8 mouse cellular contexts compared by ENCODE assay signal in the genomic region with DNA sequence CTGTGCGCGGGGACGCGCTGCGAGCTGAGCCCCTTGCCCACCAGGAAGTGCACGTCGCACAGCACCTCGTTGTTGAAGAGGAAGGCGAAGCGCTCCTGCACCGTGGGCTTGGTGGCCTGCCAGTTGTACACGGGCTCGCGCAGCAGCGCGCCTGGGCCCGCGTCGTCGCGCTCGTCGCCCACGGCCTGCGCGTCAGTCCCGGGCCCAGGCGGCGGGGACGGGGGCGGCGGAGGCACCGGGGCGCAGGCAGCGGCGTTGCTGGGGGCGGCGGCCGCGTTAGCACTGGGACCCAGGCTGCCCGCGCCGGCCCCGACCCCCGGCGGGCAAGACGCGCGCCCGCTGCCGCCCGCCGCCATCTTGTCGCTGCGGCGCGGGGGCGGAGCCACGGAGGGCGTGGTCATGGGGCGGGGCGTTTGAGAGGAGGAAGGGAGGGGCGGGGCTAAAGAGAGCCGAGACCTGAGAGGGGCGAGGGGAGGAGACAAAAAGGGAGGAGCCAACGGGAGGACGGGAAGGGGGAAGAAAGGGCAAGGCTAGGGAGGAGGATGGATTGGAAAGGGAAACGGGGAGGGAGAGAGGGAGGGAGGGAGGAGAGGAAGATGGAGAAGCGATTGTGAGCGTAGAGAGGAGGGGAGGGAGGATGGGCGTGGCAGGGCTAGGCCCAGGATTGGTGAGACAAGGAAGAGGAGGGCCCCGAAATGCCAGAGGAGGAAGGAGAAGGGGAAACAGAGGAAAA. TPM values are rescaled to one million over a fixed set of nuclear protein-coding genes. Genes with fewer than 3 reads are reported as not detected.
DNase-seq lines count a peak whose midpoint lies in the region; ATAC-seq and TF ChIP-seq lines count a peak whose summit lies in the region.

No protein-coding gene starts in this region.

- no peak; the same call in 1 of the 2 replicates for TF ChIP-seq POLR2A in lung, adult 2 months (IDR thresholded peaks at IDR 0.05; ENCODE audit: borderline replicate concordance, extremely low read depth, low read depth, low read length)

- no peak for TF ChIP-seq CTCF in lung, adult 2 months (IDR thresholded peaks at IDR 0.05; ENCODE audit: insufficient read depth, low read length)

- H3K4me2 ChIP-seq in forebrain, embryonic 14.5 days (ENCODE audit: low read length), result peak overlapping the region; percentile 92

- peak overlapping the region; percentile 90 for H3K4me3 ChIP-seq in forebrain, embryonic 14.5 days (ENCODE audit: low read depth, low read length)
- peak overlapping the region; percentile 95 for H3K4me3 ChIP-seq in lung, adult 2 months (replicated peaks; ENCODE audit: extremely low read depth, low read depth, low read length)

- intact Hi-C loops in heart, postnatal 25 days (cut with DNase I), result no loop called here

- H3K9me3 ChIP-seq in forebrain, embryonic 14.5 days (replicated peaks; ENCODE audit: control insufficient read depth, low read length), result no peaks in the 10 kb centered on the region

- peak; percentile 87 for ATAC-seq in forebrain, embryonic 14.5 days
- ATAC-seq in neutrophil, adult 5-6 weeks (ENCODE audit: extremely low read depth, insufficient number of reproducible peaks, low FRiP score, poor library complexity, severe bottlenecking), result peak; percentile 71

- no peaks in the 10 kb centered on the region for H3K27me3 ChIP-seq in forebrain, embryonic 14.5 days (replicated peaks; ENCODE audit: control insufficient read depth, insufficient read depth, low read length)

- H3K36me3 ChIP-seq in forebrain, embryonic 14.5 days (ENCODE audit: control insufficient read depth, insufficient read depth, low read length), result peaks cover 3% of the 10 kb centered on the region; the same call in 1 of the 2 replicates

- peak; percentile 99 for DNase-seq in ES-CJ7 (ENCODE audit: low read depth, low spot score)
- peak; percentile 95 for DNase-seq in cerebellum, adult 11 months
- DNase-seq in forebrain, embryonic 14.5 days (ENCODE audit: low spot score), result peak; percentile 99
- DNase-seq in heart, postnatal 25 days (ENCODE audit: low spot score), result peak; percentile 91
- DNase-seq in layer of hippocampus, adult 18-20 months (ENCODE audit: low spot score in 2 of 2), result peak; percentile 91 to 96
- peak; percentile 92 for DNase-seq in lung, adult 2 months
- DNase-seq in thymus, adult 18-20 months, result peak; percentile 88 to 90

- H3K27ac ChIP-seq in forebrain, embryonic 14.5 days (ENCODE audit: low read depth, low read length), result peak overlapping the region; percentile 93

- H3K9ac ChIP-seq in forebrain, embryonic 14.5 days (ENCODE audit: low read length), result peak overlapping the region; percentile 96

- under 1% methylated on average over 71 of the region's 72 CpGs for WGBS in forebrain, embryonic 14.5 days
- WGBS in lung, adult 2 months, result under 1% methylated on average over 65 of the region's 72 CpGs

- peaks cover 8% of the 10 kb centered on the region for H3K4me1 ChIP-seq in forebrain, embryonic 14.5 days (ENCODE audit: control insufficient read depth, insufficient read depth, low read length)
- H3K4me1 ChIP-seq in lung, adult 2 months (ENCODE audit: control insufficient read depth, insufficient read depth, low read length), result peaks cover 11% of the 10 kb centered on the region

RNA-seq across cellular contexts. Expression of a gene that starts 0.6 kb away (rescaled TPM):
- 42.6 and 52.2 TPM in 2 replicates for polyA plus RNA-seq in forebrain, embryonic 14.5 days (2014; fragmentation: Nextera tagmentation; extraction: Ambion mirVana)
- 10 to 100 TPM; 41.5 to 45.8 TPM for total RNA-seq in heart, postnatal 25 days (2021)
- 100 to 1,000 TPM; 110 to 114 TPM for total RNA-seq in layer of hippocampus, adult 18-20 months (2021)
- 87.0 and 91.3 TPM in 2 replicates for polyA plus RNA-seq in lung, adult 2 months (2012; rRNA removed)
- total RNA-seq in neutrophil, adult 5-6 weeks (2017), result 21.4 and 22.8 TPM in 2 replicates

RNA-seq across cellular contexts. Expression of a gene that starts 21.6 kb away (rescaled TPM):
- 43.1 and 49.1 TPM in 2 replicates for polyA plus RNA-seq in forebrain, embryonic 14.5 days (2014; fragmentation: Nextera tagmentation; extraction: Ambion mirVana)
- 100 to 1,000 TPM; 158 to 181 TPM for total RNA-seq in heart, postnatal 25 days (2021)
- total RNA-seq in layer of hippocampus, adult 18-20 months (2021), result 10 to 100 TPM; 44.7 to 46.1 TPM
- 267 and 338 TPM in 2 replicates for polyA plus RNA-seq in lung, adult 2 months (2012; rRNA removed)
- 105 and 113 TPM in 2 replicates for total RNA-seq in neutrophil, adult 5-6 weeks (2017)

RNA-seq across cellular contexts. Expression of a gene that starts 33.7 kb away (rescaled TPM):
- polyA plus RNA-seq in forebrain, embryonic 14.5 days (2014; fragmentation: Nextera tagmentation; extraction: Ambion mirVana), result 35.9 and 49.2 TPM in 2 replicates
- 100 to 1,000 TPM; 116 TPM for total RNA-seq in heart, postnatal 25 days (2021)
- total RNA-seq in layer of hippocampus, adult 18-20 months (2021), result 100 to 1,000 TPM; 230 to 247 TPM
- polyA plus RNA-seq in lung, adult 2 months (2012; rRNA removed), result 246 and 276 TPM in 2 replicates
- 216 and 221 TPM in 2 replicates for total RNA-seq in neutrophil, adult 5-6 weeks (2017)

RNA-seq across cellular contexts. Expression of a gene that starts 45.5 kb away (rescaled TPM):
- 35.7 and 37.2 TPM in 2 replicates for polyA plus RNA-seq in forebrain, embryonic 14.5 days (2014; fragmentation: Nextera tagmentation; extraction: Ambion mirVana)
- 1 to 10 TPM; 8.2 to 8.9 TPM for total RNA-seq in heart, postnatal 25 days (2021)
- total RNA-seq in layer of hippocampus, adult 18-20 months (2021), result 10 to 100 TPM; 13.2 to 13.5 TPM
- 51.5 and 52.4 TPM in 2 replicates for polyA plus RNA-seq in lung, adult 2 months (2012; rRNA removed)
- total RNA-seq in neutrophil, adult 5-6 weeks (2017), result 171 and 197 TPM in 2 replicates

RNA-seq across cellular contexts. Expression of a gene that starts 45.7 kb away (rescaled TPM):
- 16.0 and 21.5 TPM in 2 replicates for polyA plus RNA-seq in forebrain, embryonic 14.5 days (2014; fragmentation: Nextera tagmentation; extraction: Ambion mirVana)
- 1 to 10 TPM; 2.6 to 3.4 TPM for total RNA-seq in heart, postnatal 25 days (2021)
- 10 to 100 TPM; 52.5 to 54.7 TPM for total RNA-seq in layer of hippocampus, adult 18-20 months (2021)
- polyA plus RNA-seq in lung, adult 2 months (2012; rRNA removed), result 61.9 and 70.8 TPM in 2 replicates
- total RNA-seq in neutrophil, adult 5-6 weeks (2017), result 32.9 and 46.6 TPM in 2 replicates

Comparison
In these comparisons a context has a peak if more than half of its experiments do, and no peak if none do; other contexts are left out.
1. Peak in every context shown above with its lines: DNase-seq, ATAC-seq, H3K4me3 ChIP-seq and H3K27ac ChIP-seq.